In the genomic region with DNA sequence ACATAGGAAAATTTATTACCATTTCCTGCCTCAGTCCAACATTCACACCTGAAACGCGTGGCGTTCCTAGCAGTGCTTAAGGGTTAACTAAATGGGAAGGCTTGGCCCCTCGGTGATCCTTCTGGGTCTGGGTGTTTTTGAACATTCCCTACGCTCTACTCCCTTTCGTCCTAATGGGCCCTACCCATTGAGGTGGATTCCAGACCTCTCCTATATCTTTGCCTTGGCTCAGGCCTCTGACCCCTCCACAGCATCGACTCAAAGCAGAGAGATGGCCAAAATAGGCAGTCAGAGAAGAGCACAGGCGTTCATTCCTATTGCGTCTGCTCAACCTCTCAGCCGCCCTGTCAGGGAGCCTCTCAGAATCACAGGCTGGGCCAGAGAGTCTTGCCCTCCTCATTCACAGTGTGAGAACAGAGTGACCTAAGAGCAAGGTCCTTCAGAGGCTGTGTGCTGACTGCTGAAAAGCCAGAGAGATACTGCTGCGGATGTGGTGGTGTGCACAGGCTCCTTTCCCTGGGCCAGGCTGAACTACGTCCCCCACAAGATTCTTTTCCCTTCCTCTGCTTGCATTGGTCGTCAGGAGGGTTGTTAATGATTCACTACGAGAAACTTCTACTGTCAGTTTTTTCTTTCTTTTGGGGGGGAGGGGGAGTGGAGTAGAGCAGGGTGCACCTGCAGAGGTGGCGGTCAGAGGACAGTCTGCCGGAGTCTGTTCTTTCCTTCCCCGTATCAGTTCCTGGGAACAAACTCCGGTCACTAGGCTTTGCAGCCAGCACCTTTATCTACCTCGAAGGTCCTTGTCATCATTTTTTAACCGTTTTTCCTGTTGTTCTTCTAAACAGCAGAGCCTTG, we compare ENCODE assay signal across 10 mouse cellular contexts. TPM values are rescaled to one million over a fixed set of nuclear protein-coding genes. Genes with fewer than 3 reads are reported as not detected.
A peak's percentile ranks its signal among the peaks of the same experiment; 100 is the strongest.
DNase-seq lines count a peak whose midpoint lies in the region; ATAC-seq and TF ChIP-seq lines count a peak whose summit lies in the region.
"Had no signal": no experiment of that assay in that cellular context is flagged by ENCODE, and none has a peak within 500 bp of the region (broad histone marks: within the 10 kb centered on the region; RNA-seq: fewer than 3 reads in every experiment).

No protein-coding gene starts in this region.

- H3K9ac ChIP-seq in heart, embryonic 15.5 days, result peak overlapping the region; percentile 37
- H3K9ac ChIP-seq: embryonic facial prominence, embryonic 12.5 days had no signal

- H3K4me1 ChIP-seq in heart, embryonic 15.5 days (replicated peaks), result peaks cover 53% of the 10 kb centered on the region
- H3K4me1 ChIP-seq: embryonic facial prominence, embryonic 12.5 days had no signal

- no peak for DNase-seq in gastrocnemius, adult 2 months
- DNase-seq in gastrocnemius, postnatal 25 days, result no peak
- peak; percentile 64 for DNase-seq in kidney, postnatal 10 days
- peak; percentile 56 for DNase-seq in ovary, postnatal 36 days (ENCODE audit: low spot score)
- DNase-seq in layer of hippocampus, adult 9-11 months, result no peak
- no peak for DNase-seq in MN1 (ENCODE audit: low spot score)

- no peaks in the 10 kb centered on the region for H3K9me3 ChIP-seq in heart, embryonic 15.5 days (replicated peaks)
- H3K9me3 ChIP-seq: embryonic facial prominence, embryonic 12.5 days had no signal

- peak overlapping the region; percentile 49 for H3K4me2 ChIP-seq in heart, embryonic 15.5 days
- H3K4me2 ChIP-seq: embryonic facial prominence, embryonic 12.5 days had no signal

- no peaks in the 10 kb centered on the region for H3K27me3 ChIP-seq in heart, embryonic 15.5 days
- H3K27me3 ChIP-seq: embryonic facial prominence, embryonic 12.5 days had no signal

- peak; percentile 94 for ATAC-seq in heart, embryonic 15.5 days (replicated peaks; ENCODE audit: insufficient number of reproducible peaks, insufficient read depth, low FRiP score, low read depth)
- ATAC-seq in megakaryocyte progenitor cell, adult 5-6 weeks (replicated peaks; ENCODE audit: poor library complexity), result no peak
- ATAC-seq: midbrain, embryonic 16.5 days had no signal

- WGBS in heart, embryonic 15.5 days, result 25% methylated on average over 20 of the region's 20 CpGs

- H3K36me3 ChIP-seq in heart, embryonic 15.5 days, result no peaks in the 10 kb centered on the region
- H3K36me3 ChIP-seq: embryonic facial prominence, embryonic 12.5 days had no signal

- no peak for TF ChIP-seq CTCF in gastrocnemius, adult 2 months (IDR thresholded peaks at IDR 0.05)

- H3K27ac ChIP-seq in gastrocnemius, adult 2 months, result peak overlapping the region; percentile 76
- H3K27ac ChIP-seq in heart, embryonic 15.5 days, result peak overlapping the region; percentile 94
- H3K27ac ChIP-seq: embryonic facial prominence, embryonic 12.5 days had no signal

- intact Hi-C loops in gastrocnemius, adult 2 months (cut with DNase I), result loop anchor here (5.0 kb wide), 2 partner anchors 37 to 38 kb away; partner anchors contain the start of gene Slc16a1

- no peak overlapping the region for H3K4me3 ChIP-seq in gastrocnemius, adult 2 months
- peak overlapping the region; percentile 22 for H3K4me3 ChIP-seq in heart, embryonic 15.5 days
- H3K4me3 ChIP-seq: embryonic facial prominence, embryonic 12.5 days had no signal

RNA-seq across cellular contexts. Expression of gene Slc16a1, which starts 38.9 kb away (rescaled TPM):
- total RNA-seq in gastrocnemius, adult 2 months (2021), result 10 to 100 TPM; 20.9 to 42.1 TPM
- total RNA-seq in gastrocnemius, postnatal 25 days (2021), result 10 to 100 TPM; 27.4 to 28.3 TPM
- polyA plus RNA-seq in heart, embryonic 15.5 days (2015; fragmentation: Nextera tagmentation; extraction: Ambion mirVana), result 70.7 and 70.8 TPM in 2 replicates
- total RNA-seq in megakaryocyte progenitor cell, adult 5-6 weeks (2015), result 59.7 and 60.3 TPM in 2 replicates
- 92.8 and 104 TPM in 2 replicates for total RNA-seq in megakaryocyte progenitor cell, adult 5-6 weeks (2017)

Comparison
In these comparisons a context has a peak if more than half of its experiments do, and no peak if none do; other contexts are left out.
1. DNase-seq: peak in kidney, postnatal 10 days (single experiment) and ovary, postnatal 36 days (single experiment); none in gastrocnemius, adult 2 months (single experiment), gastrocnemius, postnatal 25 days (single experiment), layer of hippocampus, adult 9-11 months (single experiment) and MN1 (single experiment).